Mouse (Mus musculus) lung, embryonic 15.5 days (tissue): ENCODE data around the gene Abcc12. TPM values are rescaled to one million over a fixed set of nuclear protein-coding genes. Genes with fewer than 3 reads are reported as not detected.

Source experiments
- ATAC-seq: fragments of 200-750 bp; cut with Nextera tagmentation; 2 replicates; pipeline ENCODE4 v1.8.0; 2017; ENCODE audit warnings: moderate number of reproducible peaks, borderline replicate concordance; ENCODE audit not compliant: low FRiP score, low TSS enrichment; ENCODE audit errors: extremely low read depth
- H3K27ac ChIP-seq: fragments of 300-500 bp; sonication (generic); 2 replicates; pipeline ENCODE4 v1.5.1; 2015; ENCODE audit warnings: moderate library complexity, mild to moderate bottlenecking, inconsistent platforms
- H3K27me3 ChIP-seq: fragments of 300-500 bp; sonication (generic); 2 replicates; pipeline ENCODE4 v1.6.1; 2015; ENCODE audit warnings: inconsistent platforms
- H3K36me3 ChIP-seq: fragments of 300-500 bp; sonication (generic); 2 replicates; pipeline ENCODE4 v1.6.1; 2015; ENCODE audit warnings: inconsistent platforms
- H3K4me1 ChIP-seq: fragments of 300-500 bp; sonication (generic); 2 replicates; pipeline ENCODE4 v1.6.1; 2015; ENCODE audit warnings: inconsistent platforms
- H3K4me2 ChIP-seq: fragments of 300-500 bp; sonication (generic); 2 replicates; pipeline ENCODE4 v1.6.1; 2015; ENCODE audit warnings: inconsistent platforms, mild to moderate bottlenecking, moderate library complexity
- H3K4me3 ChIP-seq: fragments of 300-500 bp; sonication (generic); 2 replicates; pipeline ENCODE4 v1.5.1; 2015; ENCODE audit warnings: mild to moderate bottlenecking, inconsistent platforms
- H3K9ac ChIP-seq: fragments of 300-500 bp; sonication (generic); 2 replicates; pipeline ENCODE4 v1.6.1; 2015; ENCODE audit warnings: inconsistent platforms
- H3K9me3 ChIP-seq: fragments of 300-500 bp; sonication (generic); 2 replicates; pipeline ENCODE4 v1.6.1; 2016; ENCODE audit warnings: inconsistent platforms
- WGBS: fragments of 180-500 bp; shearing (Covaris S2); methylation state at CpG from one replicate; pipeline ENCODE4 v1.1.7; 2015; 5-methylcytosine and 5-hydroxymethylcytosine counted together
- microRNA-seq: library from miRNA; unstranded; fragments of <30 nt; microRNA quantifications from one replicate; pipeline ENCODE4, GENCODE M21; 2016
- polyA plus RNA-seq: library from polyadenylated mRNA; unstranded; fragments of >200 nt; fragmentation: Nextera tagmentation; extraction: Ambion mirVana; gene quantifications from 2 replicates; pipeline ENCODE4 v1.2.1, GENCODE M21; 2015

The Abcc12 gene
- polyA plus RNA-seq, 1 experiment from 2014 or later: 0.24 TPM

- Histone ChIP-seq H3K4me1 (no peaks in the 10 kb centered on the region), H3K4me3 (no peak overlapping the region), H3K9ac (no peak overlapping the region), H3K27ac (no peak overlapping the region), H3K27me3 (no peaks in the 10 kb centered on the region), H3K4me2 (no peak overlapping the region), H3K36me3 (no peaks in the 10 kb centered on the region), H3K9me3 (no peaks in the 10 kb centered on the region)
- ATAC-seq: peak; percentile 27; the same call in 1 of the 2 replicates
- WGBS: 67% methylated on average over 2 of the region's 2 CpGs
Observed at GRCm38 (mm10) chr8:86443744-86444143, 136.7 kb downstream of the Abcc12 start.

GRCm38 (mm10) chr8:86438983-86439299 is 141.5 kb downstream of the Abcc12 start:
- H3K27me3 ChIP-seq: no peaks in the 10 kb centered on the region
- no peaks in the 10 kb centered on the region for H3K9me3 ChIP-seq
- no peak overlapping the region for H3K4me2 ChIP-seq
- no peaks in the 10 kb centered on the region for H3K36me3 ChIP-seq
- no peaks in the 10 kb centered on the region for H3K4me1 ChIP-seq
- H3K27ac ChIP-seq: no peak overlapping the region
- no peak overlapping the region for H3K9ac ChIP-seq
- H3K4me3 ChIP-seq: no peak overlapping the region
- WGBS: 65% methylated on average over 3 of the region's 3 CpGs
- no peak for ATAC-seq

- Histone ChIP-seq H3K4me3 (no peak overlapping the region), H3K9ac (no peak overlapping the region), H3K4me1 (no peaks in the 10 kb centered on the region), H3K27ac (no peak overlapping the region), H3K9me3 (no peaks in the 10 kb centered on the region), H3K36me3 (no peaks in the 10 kb centered on the region), H3K27me3 (no peaks in the 10 kb centered on the region), H3K4me2 (no peak overlapping the region)
- 55% methylated on average over 5 of the region's 5 CpGs for WGBS
- no peak for ATAC-seq
Observed at GRCm38 (mm10) chr8:86438133-86438982, 142.1 kb downstream of the Abcc12 start.

GRCm38 (mm10) chr8:86437418-86437817 is 143.1 kb downstream of the Abcc12 start:
- Histone ChIP-seq H3K4me1 (no peaks in the 10 kb centered on the region), H3K36me3 (no peaks in the 10 kb centered on the region), H3K9me3 (no peaks in the 10 kb centered on the region), H3K27ac (no peak overlapping the region), H3K4me2 (no peak overlapping the region), H3K9ac (no peak overlapping the region), H3K4me3 (no peak overlapping the region), H3K27me3 (no peaks in the 10 kb centered on the region)
- 58% methylated on average over 1 of the region's 1 CpGs for WGBS
- no peak for ATAC-seq

Small RNA genes within 50 kb of the gene (microRNA-seq; reads per million reads assigned to microRNA genes)
- not detected for gene Gm44348

Other genes starting within 250 kb of the Abcc12 start
- gene Lonp2, start 43.4 kb upstream of the Abcc12 start, polyA plus RNA-seq: 53.1 and 55.6 TPM in 2 replicates
- 4.0 and 5.0 TPM in 2 replicates for gene Gm10638, start 165.0 kb upstream of the Abcc12 start, polyA plus RNA-seq
- gene Siah1a, start 165.2 kb upstream of the Abcc12 start, polyA plus RNA-seq: 49.9 and 50.8 TPM in 2 replicates